Mouse (Mus musculus) splenic B cell, adult 2 months (primary cell): ENCODE measurements at regions not wholly inside any gene's neighbourhood (a gene's known extent, or its start where the extent isn't known, plus 50 kb on each side); places are given as distances from the start of the nearest gene placed in this dataset.

ENCODE experiments used
- DNase-seq: peaks from one replicate; pipeline ENCODE4 v3.0.0-alpha.2; 2011; ENCODE audit warnings: low read depth, low spot score
- H3K27me3 ChIP-seq: 2 replicates; pipeline ENCODE4 v1.6.1; 2012; ENCODE audit warnings: mild to moderate bottlenecking, low read length, moderate library complexity, mixed read lengths; ENCODE audit not compliant: control insufficient read depth, poor library complexity, insufficient read depth, severe bottlenecking
- H3K36me3 ChIP-seq: 2 replicates; pipeline ENCODE4 v1.6.1; 2012; ENCODE audit warnings: mild to moderate bottlenecking, low read length, moderate library complexity, mixed read lengths; ENCODE audit not compliant: control insufficient read depth, poor library complexity, insufficient read depth, severe bottlenecking

- no peaks in the 10 kb centered on the region for H3K36me3 ChIP-seq
- no peaks in the 10 kb centered on the region for H3K27me3 ChIP-seq
- DNase-seq = no peak
Observed at GRCm38 (mm10) chr3:50867105-50867504, 357.1 kb upstream of the Noct start.

- no peaks in the 10 kb centered on the region for H3K36me3 ChIP-seq
- no peaks in the 10 kb centered on the region for H3K27me3 ChIP-seq
- no peak for DNase-seq
Observed at GRCm38 (mm10) chr3:50869211-50869610, 355.0 kb upstream of the Noct start.

GRCm38 (mm10) chr3:50879050-50879449 lies 345.2 kb upstream of the Noct start:
- H3K36me3 ChIP-seq = no peaks in the 10 kb centered on the region
- no peak for DNase-seq
- no peaks in the 10 kb centered on the region for H3K27me3 ChIP-seq

DNA sequence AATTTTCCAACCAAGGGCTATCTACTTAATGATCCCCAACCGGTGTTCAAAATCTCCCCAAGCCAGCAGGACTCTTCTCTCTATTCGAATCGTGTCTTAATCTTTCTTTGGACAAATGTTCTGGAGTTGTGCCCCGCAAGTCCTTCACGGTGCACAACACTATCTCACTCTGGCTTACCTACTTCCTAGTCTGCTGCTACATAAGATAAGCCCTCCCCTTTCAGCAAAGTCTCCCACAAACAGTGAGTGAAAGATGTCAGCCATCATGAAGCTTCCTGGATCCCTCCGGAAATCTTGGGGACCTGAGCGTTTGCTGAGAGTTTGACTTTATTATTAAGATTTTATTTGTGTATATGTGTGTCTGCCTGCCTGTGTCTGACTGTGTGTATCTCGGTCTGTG lies 344.7 kb upstream of the Noct start:
- DNase-seq = no peak
- Histone ChIP-seq H3K36me3 (no peaks in the 10 kb centered on the region), H3K27me3 (no peaks in the 10 kb centered on the region)

GRCm38 (mm10) chr3:50881437-50882248 lies 342.6 kb upstream of the Noct start:
- H3K36me3 ChIP-seq = no peaks in the 10 kb centered on the region
- no peaks in the 10 kb centered on the region for H3K27me3 ChIP-seq
- DNase-seq = no peak

GRCm38 (mm10) chr3:50882249-50882733 lies 342.0 kb upstream of the Noct start:
- no peak for DNase-seq
- H3K36me3 ChIP-seq = no peaks in the 10 kb centered on the region
- H3K27me3 ChIP-seq = no peaks in the 10 kb centered on the region

GRCm38 (mm10) chr3:50886336-50886735 lies 337.9 kb upstream of the Noct start:
- DNase-seq = no peak
- Histone ChIP-seq H3K36me3 (no peaks in the 10 kb centered on the region), H3K27me3 (no peaks in the 10 kb centered on the region)

DNA sequence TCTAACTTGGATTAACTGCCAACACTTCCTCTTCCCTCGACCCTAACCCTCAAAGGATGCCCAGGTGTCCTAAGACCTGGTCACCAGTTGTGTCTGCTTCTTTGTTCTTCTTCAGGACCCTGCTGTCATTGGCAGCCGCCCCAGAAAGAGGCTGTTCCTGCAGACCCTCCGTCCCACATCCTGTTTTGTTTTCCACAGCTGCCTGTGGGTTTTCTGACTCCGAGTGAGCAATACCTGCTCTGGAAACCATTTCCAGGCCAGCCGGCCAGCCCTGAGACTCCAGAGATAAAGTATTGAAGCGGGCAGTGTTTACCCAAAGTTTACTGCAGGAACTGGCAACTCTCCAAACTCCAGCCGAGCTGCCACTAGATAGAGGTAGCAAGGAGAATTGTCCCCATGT lies 337.2 kb upstream of the Noct start:
- H3K27me3 ChIP-seq = no peaks in the 10 kb centered on the region
- no peak for DNase-seq
- H3K36me3 ChIP-seq = no peaks in the 10 kb centered on the region

GRCm38 (mm10) chr3:50888571-50889210 lies 335.6 kb upstream of the Noct start:
- no peaks in the 10 kb centered on the region for H3K36me3 ChIP-seq
- no peak for DNase-seq
- H3K27me3 ChIP-seq = no peaks in the 10 kb centered on the region

DNA sequence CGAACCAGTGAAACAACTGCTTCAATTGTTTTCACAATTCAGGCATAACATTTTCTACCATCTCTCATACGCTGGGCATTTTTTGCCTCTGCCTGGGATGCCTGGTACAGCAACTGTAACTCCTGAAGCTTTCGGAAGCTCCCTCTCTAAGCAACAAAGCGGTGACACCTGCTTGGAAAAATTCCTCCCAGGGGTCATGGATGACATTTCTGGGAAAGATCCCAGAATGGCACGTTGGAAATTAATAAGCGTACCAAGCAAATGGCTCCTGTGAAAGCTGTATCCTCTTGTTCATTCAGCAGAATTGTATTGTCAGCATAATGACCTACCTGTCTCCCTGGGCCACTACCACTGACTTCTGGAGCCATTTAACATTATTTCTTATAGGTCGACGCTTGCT lies 333.7 kb upstream of the Noct start:
- Histone ChIP-seq H3K27me3 (no peaks in the 10 kb centered on the region), H3K36me3 (no peaks in the 10 kb centered on the region)
- no peak for DNase-seq

- Histone ChIP-seq H3K27me3 (no peaks in the 10 kb centered on the region), H3K36me3 (no peaks in the 10 kb centered on the region)
- DNase-seq = no peak
Observed at GRCm38 (mm10) chr3:50898179-50898578, 326.1 kb upstream of the Noct start.

GRCm38 (mm10) chr3:50899830-50900350 lies 324.4 kb upstream of the Noct start:
- H3K27me3 ChIP-seq = no peaks in the 10 kb centered on the region

DNA sequence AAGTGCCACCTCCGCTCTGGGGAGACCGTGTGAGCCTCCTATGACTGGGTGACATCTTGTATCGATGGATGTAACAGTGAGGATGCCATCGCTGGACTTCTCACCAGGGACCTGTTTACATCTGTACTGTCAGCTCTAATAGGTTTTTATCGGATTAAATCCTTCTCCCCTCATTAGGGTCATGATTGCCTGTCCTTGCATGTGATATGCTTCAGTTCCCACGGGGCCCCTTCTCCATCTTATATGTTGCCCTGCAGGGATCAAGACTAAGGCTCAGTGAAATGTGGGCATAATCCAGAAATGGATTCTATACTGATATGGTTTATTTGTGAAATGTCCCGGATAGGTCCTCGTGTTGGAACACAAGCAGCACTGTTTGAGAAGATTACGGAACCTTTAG lies 323.7 kb upstream of the Noct start:
- H3K27me3 ChIP-seq = no peaks in the 10 kb centered on the region
- DNase-seq = no peak
- no peaks in the 10 kb centered on the region for H3K36me3 ChIP-seq

More at GRCm38 (mm10) chr3:50899830-50900350, 324.4 kb upstream of the Noct start:
- no peaks in the 10 kb centered on the region for H3K36me3 ChIP-seq
- no peak for DNase-seq

- no peaks in the 10 kb centered on the region for H3K27me3 ChIP-seq
- no peak for DNase-seq
- no peaks in the 10 kb centered on the region for H3K36me3 ChIP-seq
Observed at GRCm38 (mm10) chr3:50901321-50901720, 322.9 kb upstream of the Noct start.

DNA sequence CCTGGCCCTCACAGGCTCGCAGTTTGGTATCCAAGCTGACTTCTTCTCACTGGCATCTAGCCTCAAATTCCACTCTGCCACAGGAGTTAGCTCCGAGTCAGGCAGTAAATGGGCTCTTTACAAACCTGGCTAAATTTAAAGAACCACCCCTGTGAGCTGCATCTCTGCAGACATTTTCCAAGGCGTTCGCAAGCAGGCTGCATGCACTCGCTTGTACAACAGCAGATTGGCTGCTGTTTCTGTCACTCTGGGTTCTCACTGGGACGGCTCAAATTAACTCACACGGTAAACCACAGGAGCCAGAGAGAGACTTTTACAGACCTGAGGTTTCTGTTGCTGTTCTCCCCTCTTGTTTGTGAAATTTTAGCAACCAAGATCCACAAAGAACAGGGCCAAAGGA lies 321.3 kb upstream of the Noct start:
- no peaks in the 10 kb centered on the region for H3K36me3 ChIP-seq
- DNase-seq = no peak
- H3K27me3 ChIP-seq = no peaks in the 10 kb centered on the region
